Mouse (Mus musculus): ENCODE data around the gene Zglp1. TPM values are rescaled to one million over a fixed set of nuclear protein-coding genes. Genes with fewer than 3 reads are reported as not detected.

The Zglp1 gene
- polyA plus RNA-seq, 1 experiment: 0.26 TPM

GRCm38 (mm10) chr9:21018600-21018999 is 48.3 kb downstream of the Zglp1 start:
- Histone ChIP-seq H3K27me3 (ENCODE audit: control insufficient read depth, insufficient read depth, insufficient read length) (peaks cover 33% of the 10 kb centered on the region), H3K79me2 (ENCODE audit: control insufficient read depth, insufficient read depth) (no peaks in the 10 kb centered on the region), H3ac (ENCODE audit: control insufficient read depth, insufficient read length) (no peak overlapping the region), H3K36me3 (ENCODE audit: control insufficient read depth, insufficient read depth) (no peaks in the 10 kb centered on the region), H3K4me2 (ENCODE audit: low read depth) (no peak overlapping the region), H3K4me3 (no peak overlapping the region)
- TF ChIP-seq SRF (IDR thresholded peaks at IDR 0.05; ENCODE audit: control insufficient read depth, insufficient read length, low read depth) (no peak), REST (IDR thresholded peaks at IDR 0.05; ENCODE audit: insufficient read depth, insufficient read length) (no peak), POLR2AphosphoS2 (IDR thresholded peaks at IDR 0.05; ENCODE audit: insufficient read length, low read depth) (no peak), MYOD1 (IDR thresholded peaks at IDR 0.05; ENCODE audit: control insufficient read depth in 1 of 3, insufficient read length in 2 of 3, low read depth in 2 of 3) (no peak), E2F4 (IDR thresholded peaks at IDR 0.05; ENCODE audit: insufficient read depth) (no peak), POLR2A (IDR thresholded peaks at IDR 0.05; ENCODE audit: insufficient read length, low read depth) (no peak), TCF12 (IDR thresholded peaks at IDR 0.05; ENCODE audit: insufficient read depth, poor library complexity, severe bottlenecking) (no peak), CEBPB (IDR thresholded peaks at IDR 0.05; ENCODE audit: insufficient read depth, poor library complexity, severe bottlenecking) (no peak), USF1 (IDR thresholded peaks at IDR 0.05; ENCODE audit: low read depth) (no peak), MAX (IDR thresholded peaks at IDR 0.05; ENCODE audit: low read depth) (no peak), MYOG (IDR thresholded peaks at IDR 0.05; ENCODE audit: control insufficient read depth in 1 of 3, insufficient read depth in 1 of 3, insufficient read length in 2 of 3, low read depth in 2 of 3) (no peak), TCF3 (IDR thresholded peaks at IDR 0.05; ENCODE audit: insufficient read length, low read depth) (no peak)

GRCm38 (mm10) chr9:21017177-21017575 is 49.7 kb downstream of the Zglp1 start:
- Histone ChIP-seq H3K4me2 (ENCODE audit: low read depth) (no peak overlapping the region), H3K36me3 (ENCODE audit: control insufficient read depth, insufficient read depth) (no peaks in the 10 kb centered on the region), H3K27me3 (ENCODE audit: control insufficient read depth, insufficient read depth, insufficient read length) (peaks cover 33% of the 10 kb centered on the region), H3K79me2 (ENCODE audit: control insufficient read depth, insufficient read depth) (no peaks in the 10 kb centered on the region), H3ac (ENCODE audit: control insufficient read depth, insufficient read length) (no peak overlapping the region), H3K4me3 (no peak overlapping the region)
- no peak for TF ChIP-seq MYOD1 (IDR thresholded peaks at IDR 0.05; ENCODE audit: control insufficient read depth in 1 of 3, insufficient read length in 2 of 3, low read depth in 2 of 3)
- TF ChIP-seq MYOG (IDR thresholded peaks at IDR 0.05; ENCODE audit: control insufficient read depth in 1 of 3, insufficient read depth in 1 of 3, insufficient read length in 2 of 3, low read depth in 2 of 3): no peak
- TF ChIP-seq SRF (IDR thresholded peaks at IDR 0.05; ENCODE audit: control insufficient read depth, insufficient read length, low read depth): no peak
- TF ChIP-seq MAX (IDR thresholded peaks at IDR 0.05; ENCODE audit: low read depth): no peak
- no peak for TF ChIP-seq USF1 (IDR thresholded peaks at IDR 0.05; ENCODE audit: low read depth)
- TF ChIP-seq TCF12 (IDR thresholded peaks at IDR 0.05; ENCODE audit: insufficient read depth, poor library complexity, severe bottlenecking): no peak
- no peak for TF ChIP-seq POLR2A (IDR thresholded peaks at IDR 0.05; ENCODE audit: insufficient read length, low read depth)
- no peak for TF ChIP-seq CEBPB (IDR thresholded peaks at IDR 0.05; ENCODE audit: insufficient read depth, poor library complexity, severe bottlenecking)
- no peak for TF ChIP-seq REST (IDR thresholded peaks at IDR 0.05; ENCODE audit: insufficient read depth, insufficient read length)
- no peak for TF ChIP-seq POLR2AphosphoS2 (IDR thresholded peaks at IDR 0.05; ENCODE audit: insufficient read length, low read depth)
- TF ChIP-seq TCF3 (IDR thresholded peaks at IDR 0.05; ENCODE audit: insufficient read length, low read depth): no peak
- TF ChIP-seq E2F4 (IDR thresholded peaks at IDR 0.05; ENCODE audit: insufficient read depth): no peak

- no peak overlapping the region for H3K4me3 ChIP-seq
- no peaks in the 10 kb centered on the region for H3K79me2 ChIP-seq (ENCODE audit: control insufficient read depth, insufficient read depth)
- TF ChIP-seq REST (IDR thresholded peaks at IDR 0.05; ENCODE audit: insufficient read depth, insufficient read length) (no peak), TCF3 (IDR thresholded peaks at IDR 0.05; ENCODE audit: insufficient read length, low read depth) (no peak), SRF (IDR thresholded peaks at IDR 0.05; ENCODE audit: control insufficient read depth, insufficient read length, low read depth) (no peak), E2F4 (IDR thresholded peaks at IDR 0.05; ENCODE audit: insufficient read depth) (no peak), MYOG (IDR thresholded peaks at IDR 0.05; ENCODE audit: control insufficient read depth in 1 of 3, insufficient read depth in 1 of 3, insufficient read length in 2 of 3, low read depth in 2 of 3) (no peak), MAX (IDR thresholded peaks at IDR 0.05; ENCODE audit: low read depth) (no peak), CEBPB (IDR thresholded peaks at IDR 0.05; ENCODE audit: insufficient read depth, poor library complexity, severe bottlenecking) (no peak), POLR2AphosphoS2 (IDR thresholded peaks at IDR 0.05; ENCODE audit: insufficient read length, low read depth) (no peak), MYOD1 (IDR thresholded peaks at IDR 0.05; ENCODE audit: control insufficient read depth in 1 of 3, insufficient read length in 2 of 3, low read depth in 2 of 3) (no peak), POLR2A (IDR thresholded peaks at IDR 0.05; ENCODE audit: insufficient read length, low read depth) (no peak), USF1 (IDR thresholded peaks at IDR 0.05; ENCODE audit: low read depth) (no peak), TCF12 (IDR thresholded peaks at IDR 0.05; ENCODE audit: insufficient read depth, poor library complexity, severe bottlenecking) (no peak)
- peaks cover 33% of the 10 kb centered on the region for H3K27me3 ChIP-seq (ENCODE audit: control insufficient read depth, insufficient read depth, insufficient read length)
- no peaks in the 10 kb centered on the region for H3K36me3 ChIP-seq (ENCODE audit: control insufficient read depth, insufficient read depth)
- no peak overlapping the region for H3K4me2 ChIP-seq (ENCODE audit: low read depth)
- H3ac ChIP-seq (ENCODE audit: control insufficient read depth, insufficient read length): no peak overlapping the region
Observed at GRCm38 (mm10) chr9:21016331-21017176, 50.3 kb downstream of the Zglp1 start.

- Histone ChIP-seq H3K4me2 (ENCODE audit: low read depth) (no peak within 1 kb of the TSS), H3K79me2 (ENCODE audit: control insufficient read depth, insufficient read depth) (no peaks in the 10 kb centered on the region), H3K27me3 (ENCODE audit: control insufficient read depth, insufficient read depth, insufficient read length) (peaks cover 33% of the 10 kb centered on the region), H3K4me3 (no peak within 1 kb of the TSS), H3K36me3 (ENCODE audit: control insufficient read depth, insufficient read depth) (no peaks in the 10 kb centered on the region), H3ac (ENCODE audit: control insufficient read depth, insufficient read length) (no peak within 1 kb of the TSS)
- no peak for TF ChIP-seq E2F4 (IDR thresholded peaks at IDR 0.05; ENCODE audit: insufficient read depth)
- no peak for TF ChIP-seq MYOG (IDR thresholded peaks at IDR 0.05; ENCODE audit: control insufficient read depth in 1 of 3, insufficient read depth in 1 of 3, insufficient read length in 2 of 3, low read depth in 2 of 3)
- no peak for TF ChIP-seq TCF3 (IDR thresholded peaks at IDR 0.05; ENCODE audit: insufficient read length, low read depth)
- TF ChIP-seq SRF (IDR thresholded peaks at IDR 0.05; ENCODE audit: control insufficient read depth, insufficient read length, low read depth): no peak
- no peak for TF ChIP-seq USF1 (IDR thresholded peaks at IDR 0.05; ENCODE audit: low read depth)
- no peak for TF ChIP-seq CEBPB (IDR thresholded peaks at IDR 0.05; ENCODE audit: insufficient read depth, poor library complexity, severe bottlenecking)
- no peak for TF ChIP-seq MAX (IDR thresholded peaks at IDR 0.05; ENCODE audit: low read depth)
- TF ChIP-seq REST (IDR thresholded peaks at IDR 0.05; ENCODE audit: insufficient read depth, insufficient read length): no peak
- TF ChIP-seq POLR2A (IDR thresholded peaks at IDR 0.05; ENCODE audit: insufficient read length, low read depth): no peak
- no peak for TF ChIP-seq MYOD1 (IDR thresholded peaks at IDR 0.05; ENCODE audit: control insufficient read depth in 1 of 3, insufficient read length in 2 of 3, low read depth in 2 of 3)
- no peak for TF ChIP-seq TCF12 (IDR thresholded peaks at IDR 0.05; ENCODE audit: insufficient read depth, poor library complexity, severe bottlenecking)
- no peak for TF ChIP-seq POLR2AphosphoS2 (IDR thresholded peaks at IDR 0.05; ENCODE audit: insufficient read length, low read depth)
Observed at GRCm38 (mm10) chr9:21015571-21016130, 51.2 kb downstream of the Zglp1 start, which contains the start of gene Icam1. Gene Icam1 (plus strand): TSS chr9:21015985.

Measured in myocyte (in vitro differentiated cells).